Mouse (Mus musculus): ENCODE data around the gene Marc2.

The Marc2 gene

DNA sequence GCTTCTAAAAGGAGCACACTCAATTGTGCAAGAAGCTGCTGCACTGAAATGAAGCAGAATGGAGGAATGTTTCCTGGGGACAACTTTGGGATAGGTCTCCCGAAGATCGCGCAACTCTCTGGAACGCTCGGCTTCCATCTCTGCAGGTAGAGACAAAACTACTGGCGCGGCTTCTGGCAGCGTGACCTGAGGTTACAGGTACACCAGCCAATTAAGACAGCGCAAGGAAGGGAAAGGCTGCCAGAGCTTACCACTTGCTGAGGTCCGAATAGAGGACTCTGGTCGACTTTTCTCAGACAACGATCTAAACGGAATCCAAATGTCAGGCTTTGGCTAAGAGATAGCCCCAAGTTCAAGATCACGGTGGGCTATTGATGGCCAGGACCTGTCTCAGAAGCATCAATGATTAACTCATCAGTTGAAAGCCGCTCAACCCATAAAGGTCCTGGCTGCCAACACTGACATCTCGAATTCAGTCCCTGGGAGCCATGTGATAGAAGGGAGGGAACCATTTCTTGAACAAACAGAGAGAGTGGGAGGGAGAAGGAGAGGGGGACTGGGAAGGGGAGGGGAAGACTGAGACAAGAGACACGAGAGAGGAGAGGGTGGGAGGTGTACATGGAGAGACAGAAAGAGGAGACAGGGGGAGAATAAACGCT, at the start of gene Marc2:
Marc2 (minus strand) TSS at position 360 of the 659 bp plus-strand sequence.
- no peak for DNase-seq (ENCODE audit: low spot score)

DNA sequence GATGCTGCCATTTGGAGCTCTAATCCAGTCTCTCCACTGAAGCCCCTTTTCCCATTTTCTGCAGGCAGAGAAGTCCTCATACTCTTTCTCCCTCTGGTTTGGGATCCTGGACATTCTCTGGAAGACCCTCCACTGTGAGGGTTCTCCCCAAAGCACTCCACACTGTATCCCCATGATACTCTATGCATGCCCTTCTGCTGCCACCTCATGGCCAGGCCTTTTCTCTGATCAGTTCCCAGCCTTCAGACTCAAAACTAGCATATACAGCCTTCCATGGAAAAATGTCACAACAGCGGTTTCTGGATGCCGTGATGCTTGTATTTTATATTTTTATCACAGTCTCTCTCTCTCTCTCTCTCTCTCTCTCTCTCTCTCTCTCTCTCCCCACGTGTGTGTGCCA, 45.7 kb upstream of the Marc2 start:
- DNase-seq (ENCODE audit: low spot score), result no peak

DNA sequence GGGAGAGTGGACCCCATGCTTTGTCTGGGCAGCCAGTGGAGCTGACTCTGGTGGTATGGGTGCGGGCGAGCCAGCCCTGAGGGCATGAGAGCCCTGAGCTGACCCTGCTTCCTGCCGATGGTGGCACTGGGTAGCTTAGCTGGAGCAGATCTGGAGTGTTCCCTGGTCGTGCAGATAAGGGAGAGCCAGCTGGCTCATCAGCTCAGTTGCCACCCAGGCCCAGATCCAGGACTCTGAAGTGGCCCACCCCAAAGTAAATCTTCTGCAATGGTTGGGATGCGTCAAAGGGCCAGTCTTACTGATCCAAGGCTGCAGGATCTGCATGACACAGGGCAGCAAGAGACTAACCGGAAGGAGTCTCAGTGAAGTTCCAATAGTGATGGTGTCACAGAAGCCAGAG, 43.2 kb upstream of the Marc2 start:
- DNase-seq (ENCODE audit: low spot score), result no peak

DNA sequence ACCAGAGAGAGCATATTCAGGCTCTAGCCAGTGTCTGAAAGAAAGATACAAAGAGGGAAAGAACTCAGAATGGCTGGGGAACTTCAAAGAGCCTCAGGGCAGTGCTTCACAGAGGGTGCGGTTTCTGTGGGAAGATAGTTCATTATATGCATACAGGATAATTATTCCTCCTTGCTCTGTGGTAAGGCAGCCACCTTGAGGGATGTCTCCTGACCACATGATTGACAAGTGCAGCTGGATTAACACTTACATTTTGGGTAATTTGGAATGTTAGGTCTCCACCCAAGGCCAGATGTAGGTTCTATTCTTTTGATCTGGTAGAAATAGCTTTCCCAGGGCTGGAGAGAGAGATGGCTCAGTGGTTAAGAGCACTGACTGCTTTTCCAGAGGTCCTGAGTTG, 39.9 kb upstream of the Marc2 start:
- no peak for DNase-seq (ENCODE audit: low spot score)

DNA sequence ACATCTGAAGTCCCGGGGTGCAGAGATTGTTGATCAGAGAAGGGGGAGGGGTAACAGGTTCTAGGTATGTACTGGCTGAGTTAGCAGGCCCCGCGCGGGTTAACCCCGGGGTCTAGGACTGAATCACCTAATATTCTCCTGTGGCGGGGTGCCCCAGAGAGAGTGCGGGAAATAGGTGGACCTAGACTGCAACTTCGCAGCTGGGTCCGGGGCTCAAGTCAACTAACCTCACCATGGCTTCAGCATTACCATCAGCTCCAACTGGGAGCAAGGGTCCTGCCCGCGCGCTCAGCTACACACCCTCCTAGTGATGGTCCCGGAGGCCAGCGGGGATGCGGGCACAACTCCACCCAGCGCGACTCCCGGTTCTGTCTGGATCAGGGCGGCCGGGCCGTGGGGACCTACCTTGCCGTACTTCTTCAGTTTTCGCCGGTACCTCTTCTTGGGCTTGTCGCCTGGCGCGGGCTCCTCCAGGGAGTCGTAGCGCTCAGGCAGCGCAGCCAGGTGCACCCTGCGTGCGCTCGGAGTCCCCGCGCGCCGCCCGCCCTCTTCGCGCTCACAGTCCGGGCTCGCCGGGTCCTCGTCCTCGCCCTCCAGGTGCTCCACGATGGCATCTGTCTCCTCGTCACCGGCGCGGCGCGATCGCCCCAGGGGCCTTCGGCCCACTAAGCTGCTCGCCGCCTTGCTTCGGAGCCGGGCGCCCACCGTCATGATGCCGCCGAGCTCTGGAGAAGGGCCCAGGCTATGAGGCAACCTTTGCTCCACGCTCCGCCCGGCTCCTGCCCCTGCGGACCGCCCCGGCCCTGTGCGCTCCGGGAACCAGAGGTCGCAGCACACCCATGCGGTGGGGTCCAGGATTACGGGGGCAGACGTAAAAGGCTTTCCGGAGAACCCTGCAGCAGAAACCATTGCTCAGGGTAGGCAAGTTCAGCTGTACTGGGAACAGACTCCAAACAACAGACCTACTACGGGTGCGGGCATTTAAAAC, 36.3 kb upstream of the Marc2 start, which contains the start of gene C130074G19Rik:
C130074G19Rik (minus strand) TSS at position 938 of the 988 bp plus-strand sequence.
- DNase-seq (ENCODE audit: low spot score), result peak; percentile 85

DNA sequence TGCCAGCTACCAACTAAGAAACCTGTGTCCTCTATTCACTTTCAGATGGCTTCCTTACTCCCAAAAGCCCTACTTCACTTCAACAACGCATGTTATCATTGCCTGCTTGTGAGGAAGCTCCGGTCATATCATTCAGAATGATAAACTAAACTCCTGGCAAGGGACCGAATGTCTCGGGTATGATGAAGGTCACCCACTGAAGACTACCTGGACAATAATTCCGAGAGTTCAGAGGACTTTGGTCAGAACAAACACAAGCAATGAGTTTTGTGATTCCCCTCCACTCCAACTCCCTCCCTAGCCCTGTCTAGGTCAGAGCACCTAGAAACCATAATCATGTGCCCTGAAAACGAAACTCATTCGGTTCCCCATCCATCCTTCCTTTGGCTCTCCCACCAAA, 35.6 kb upstream of the Marc2 start:
- no peak for DNase-seq (ENCODE audit: low spot score)

DNA sequence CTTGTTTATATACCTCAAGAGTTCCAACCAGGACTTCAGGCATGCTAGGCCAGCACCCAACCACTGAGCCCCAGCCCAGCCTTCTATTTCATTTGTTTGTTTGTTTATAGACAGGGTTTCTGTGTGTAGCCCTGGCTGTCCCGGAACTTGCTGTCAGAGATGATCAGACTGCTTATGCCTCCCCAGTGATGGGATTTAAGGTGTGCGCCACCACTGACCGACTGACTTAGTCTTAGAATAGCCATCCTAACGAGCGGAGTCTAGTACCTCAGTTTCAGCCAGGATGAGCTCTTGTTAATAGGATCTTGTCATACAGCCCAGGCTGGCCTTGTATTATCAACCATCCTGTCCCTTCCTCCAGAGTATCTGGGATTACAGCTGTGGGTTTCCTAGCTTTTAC, 35.0 kb upstream of the Marc2 start:
- DNase-seq (ENCODE audit: low spot score), result no peak

DNA sequence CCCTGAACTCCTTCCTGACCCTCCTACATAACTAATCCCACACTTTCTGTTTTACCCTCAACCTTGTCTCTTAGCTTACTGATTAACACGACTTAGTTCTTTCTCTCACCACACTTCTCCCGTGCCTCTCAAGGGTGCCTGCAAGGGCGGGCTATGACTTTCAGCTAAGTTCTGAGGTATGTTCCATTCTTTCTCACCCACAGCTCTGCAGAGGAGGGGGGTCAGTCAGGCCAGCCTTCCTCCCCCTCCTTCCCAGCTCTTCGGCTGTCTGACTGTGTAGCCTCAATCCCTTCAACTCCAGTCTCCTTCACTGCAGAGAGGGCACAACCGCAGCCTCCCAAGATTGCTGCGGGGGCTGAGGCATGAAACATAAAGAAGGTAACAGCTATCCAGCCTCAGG, 32.6 kb upstream of the Marc2 start:
- no peak for DNase-seq (ENCODE audit: low spot score)

DNA sequence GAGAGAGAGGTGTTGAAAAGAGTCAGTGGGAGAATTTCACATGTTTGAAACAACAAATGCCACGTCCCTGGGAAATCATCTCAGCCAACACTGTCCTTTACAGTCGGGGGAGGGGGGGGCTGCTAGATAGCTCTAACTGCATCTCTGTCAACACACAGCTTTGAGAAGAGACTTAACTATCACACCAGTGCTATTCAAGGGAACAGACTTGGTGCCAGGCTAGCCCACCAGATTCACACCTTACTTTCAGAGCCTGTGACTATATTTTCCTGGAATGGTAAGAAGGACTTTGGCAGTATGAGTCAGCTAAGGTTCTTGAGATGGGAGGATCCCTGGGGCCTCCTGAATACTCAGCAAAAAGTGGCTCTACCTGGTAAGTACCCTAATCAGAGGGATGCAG, 31.1 kb upstream of the Marc2 start:
- no peak for DNase-seq (ENCODE audit: low spot score)

DNA sequence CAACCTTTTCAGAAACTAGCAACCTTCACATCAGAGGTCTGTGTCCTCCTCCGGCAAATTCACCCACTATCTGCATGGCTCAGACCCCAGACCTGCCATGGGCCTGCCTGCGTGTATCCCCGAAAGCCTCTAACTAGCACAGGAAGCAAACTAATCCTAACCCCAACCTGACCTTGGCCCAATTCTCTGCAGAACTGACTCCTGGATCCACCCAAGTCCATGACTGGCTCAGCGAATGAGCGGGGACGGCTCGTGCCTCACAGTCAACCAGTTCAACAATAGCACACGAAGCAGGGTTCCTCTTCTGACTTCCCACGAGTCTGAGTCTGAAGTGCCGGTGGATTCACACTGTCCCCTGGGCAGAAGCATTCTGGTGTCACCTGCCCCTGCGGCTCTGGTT, 27.7 kb upstream of the Marc2 start:
- no peak for DNase-seq (ENCODE audit: low spot score)

DNA sequence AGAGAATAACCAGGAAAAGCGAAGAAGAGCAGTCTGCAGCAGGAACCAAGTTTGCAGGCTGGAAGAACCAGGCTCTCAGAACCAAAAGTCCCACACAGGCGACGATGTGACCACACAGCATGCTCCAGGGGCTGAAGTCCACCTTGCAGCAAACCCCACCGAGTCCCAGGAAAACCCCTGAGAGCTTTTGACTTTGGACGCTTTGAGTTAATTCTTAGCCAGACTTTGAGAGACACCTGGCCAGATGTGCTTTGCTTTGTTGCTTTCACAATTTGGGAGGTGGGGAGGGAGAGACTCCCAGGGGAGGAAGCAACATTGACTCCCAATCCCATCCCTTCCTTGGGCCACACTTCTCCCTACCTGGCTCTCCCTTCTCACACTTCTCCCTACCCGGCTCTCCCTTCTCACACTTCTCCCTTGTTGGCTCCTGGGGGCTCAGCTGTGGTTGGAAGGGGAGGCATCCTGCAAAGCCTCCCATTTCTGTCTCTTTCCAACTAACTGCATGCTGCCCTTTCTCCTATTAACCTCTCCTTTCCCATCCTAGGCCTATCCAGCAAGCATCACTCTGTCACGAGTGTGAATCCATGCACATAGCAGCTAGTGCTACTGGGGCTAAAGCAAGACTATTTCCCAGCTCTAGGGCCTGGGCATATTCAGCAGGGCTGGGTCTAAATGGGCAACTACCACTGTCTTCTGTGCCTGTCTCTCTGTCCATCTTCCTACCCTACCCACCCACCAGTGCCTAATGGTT, 26.0 kb upstream of the Marc2 start:
- no peak for DNase-seq (ENCODE audit: low spot score)

DNA sequence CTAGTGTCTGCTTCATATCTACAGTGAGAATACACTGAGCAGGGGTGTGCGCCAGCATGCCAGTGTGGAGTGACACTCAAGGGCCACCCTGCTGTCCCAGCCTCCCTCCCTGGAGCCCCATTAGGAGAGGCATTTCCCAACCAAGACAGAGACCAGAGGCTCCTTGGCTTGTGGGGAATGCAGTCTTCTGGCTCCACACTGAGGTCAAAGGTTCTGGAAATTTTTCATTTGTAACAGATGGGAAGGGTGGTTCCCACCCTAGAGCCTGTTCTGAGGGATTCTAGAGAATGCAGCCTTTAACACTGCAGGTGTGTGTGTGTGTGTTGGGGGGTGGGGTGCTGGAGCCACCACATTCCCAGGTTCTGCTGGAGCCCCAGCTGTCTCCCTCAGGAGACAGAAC, 25.3 kb upstream of the Marc2 start:
- DNase-seq (ENCODE audit: low spot score), result no peak

DNA sequence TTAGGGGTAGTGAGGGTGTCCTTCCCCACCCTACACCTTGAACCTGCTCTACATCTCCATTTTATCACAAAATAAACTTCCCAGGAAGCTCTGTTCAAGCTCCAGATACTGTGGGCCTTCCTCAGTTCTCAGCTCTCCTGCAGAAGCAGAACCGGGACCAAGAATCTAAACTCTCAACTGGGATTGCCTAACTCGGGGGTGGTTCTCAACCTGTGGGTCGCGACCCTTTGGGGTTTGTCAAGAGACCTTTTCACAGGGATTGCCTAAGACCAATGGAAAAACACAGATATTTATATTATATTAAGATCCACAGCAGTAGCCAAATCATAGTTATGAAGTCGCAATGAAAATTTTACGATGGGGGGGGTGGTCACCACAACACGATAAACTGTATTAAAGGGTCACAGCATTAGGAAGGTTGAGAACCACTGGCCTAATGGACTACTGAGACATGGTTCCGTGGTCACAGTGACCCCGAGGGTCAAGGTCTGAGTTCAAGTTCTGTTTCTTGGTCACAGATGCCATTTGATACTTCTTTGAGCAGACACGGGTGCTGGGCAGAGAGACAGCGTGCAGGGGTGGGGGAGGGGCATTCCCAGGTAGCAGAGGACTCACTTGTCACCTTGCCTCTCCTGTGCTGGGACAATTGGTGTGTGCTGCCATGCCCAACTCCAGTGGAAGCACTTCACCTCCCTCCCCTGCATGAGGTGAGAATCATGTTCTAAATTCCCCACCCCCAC, 24.6 kb upstream of the Marc2 start:
- DNase-seq (ENCODE audit: low spot score), result no peak

DNA sequence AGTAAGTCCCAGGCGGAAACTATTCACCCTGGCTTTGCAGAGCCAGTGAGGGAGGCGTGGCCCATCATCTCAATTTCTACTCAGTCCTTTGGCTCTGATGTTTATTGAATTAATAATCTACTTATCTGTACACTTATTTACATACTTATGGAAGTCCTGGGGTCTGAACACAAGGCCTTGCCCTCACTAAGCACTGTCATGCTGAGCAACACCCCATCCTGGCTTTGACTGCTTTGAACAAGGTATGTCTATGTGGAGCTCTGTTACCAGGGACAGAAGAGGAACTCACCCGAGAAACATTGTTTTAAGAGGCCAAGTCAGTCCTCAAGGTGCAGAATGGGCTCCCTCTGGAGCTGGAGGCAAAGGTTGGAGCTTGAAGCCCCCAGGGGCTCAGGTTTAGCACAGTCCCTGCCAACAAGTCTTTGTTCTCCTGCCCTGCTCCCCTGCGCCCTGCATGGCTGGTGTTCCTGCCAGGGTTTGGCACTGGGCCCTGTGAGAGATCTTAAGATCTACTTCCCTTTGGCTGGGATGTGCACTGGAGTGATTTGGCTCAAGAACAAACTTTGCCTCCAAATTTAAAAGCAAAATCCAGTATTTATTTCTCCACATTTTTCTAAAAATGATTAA, 23.8 kb upstream of the Marc2 start:
- peak; percentile 75 for DNase-seq (ENCODE audit: low spot score)

DNA sequence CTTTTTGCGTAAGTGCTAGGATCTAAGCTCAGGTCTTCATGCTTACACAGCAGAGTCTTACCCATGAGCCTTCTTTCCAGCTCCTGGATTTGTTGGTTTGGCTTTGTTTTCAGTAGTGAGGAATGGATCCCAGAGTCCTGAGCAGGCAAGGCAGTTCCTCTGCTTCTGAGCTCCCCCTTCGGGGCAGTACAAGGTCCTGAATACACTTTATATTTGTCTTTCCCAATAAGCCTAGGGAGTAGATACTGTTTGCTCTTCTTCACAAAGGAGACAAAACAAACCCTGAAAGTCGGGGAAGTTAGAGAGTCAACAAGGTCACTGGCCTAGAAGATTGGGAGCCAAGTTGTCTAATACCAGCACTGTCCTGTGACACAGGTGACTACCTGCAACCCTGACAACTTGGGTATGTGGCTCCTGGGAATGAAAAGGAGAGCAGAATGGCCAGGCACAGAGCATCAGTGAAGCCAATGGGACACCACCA, 21.4 kb upstream of the Marc2 start:
- DNase-seq (ENCODE audit: low spot score), result no peak

DNA sequence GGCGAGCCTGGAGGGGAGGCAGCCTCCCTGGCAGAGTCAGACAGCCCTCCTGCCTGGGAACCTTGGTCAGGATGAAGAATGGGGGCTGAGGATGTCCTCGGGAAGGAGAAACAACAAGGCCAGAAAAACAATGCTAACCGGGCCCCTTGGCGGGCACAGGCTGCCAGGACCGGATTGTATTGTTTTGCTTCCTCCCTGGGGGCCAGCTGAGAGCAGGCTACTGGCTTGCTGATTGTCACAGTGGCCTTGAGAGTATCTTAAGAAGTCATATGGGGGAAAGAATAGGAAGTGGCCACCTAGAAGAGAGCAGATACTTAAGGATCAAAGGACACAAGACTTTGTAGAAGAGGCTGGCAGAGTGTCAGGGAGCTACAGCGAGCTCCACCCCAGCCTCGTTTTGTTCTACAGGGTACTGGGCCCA, 18.1 kb upstream of the Marc2 start:
- peak; percentile 58 for DNase-seq (ENCODE audit: low spot score)

DNA sequence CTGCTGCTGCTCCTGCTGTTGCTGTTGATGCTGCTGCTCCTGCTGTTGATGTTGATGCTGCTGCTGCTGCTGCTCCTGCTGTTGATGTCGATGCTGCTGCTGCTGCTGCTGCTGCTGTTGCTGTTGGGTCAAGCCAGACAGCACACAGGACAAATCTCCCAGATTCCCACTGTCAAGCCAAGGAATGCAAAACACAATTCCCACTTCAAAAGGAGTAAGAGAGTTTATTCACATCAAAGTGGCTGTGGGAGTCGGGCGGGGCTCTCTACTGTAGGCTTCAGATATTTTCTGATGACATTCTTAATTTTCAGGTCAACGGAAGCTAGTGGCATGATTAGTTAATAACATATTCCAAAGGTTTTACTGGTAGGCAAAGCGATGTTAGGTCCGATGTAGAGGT, 16.4 kb upstream of the Marc2 start:
- no peak for DNase-seq (ENCODE audit: low spot score)

DNA sequence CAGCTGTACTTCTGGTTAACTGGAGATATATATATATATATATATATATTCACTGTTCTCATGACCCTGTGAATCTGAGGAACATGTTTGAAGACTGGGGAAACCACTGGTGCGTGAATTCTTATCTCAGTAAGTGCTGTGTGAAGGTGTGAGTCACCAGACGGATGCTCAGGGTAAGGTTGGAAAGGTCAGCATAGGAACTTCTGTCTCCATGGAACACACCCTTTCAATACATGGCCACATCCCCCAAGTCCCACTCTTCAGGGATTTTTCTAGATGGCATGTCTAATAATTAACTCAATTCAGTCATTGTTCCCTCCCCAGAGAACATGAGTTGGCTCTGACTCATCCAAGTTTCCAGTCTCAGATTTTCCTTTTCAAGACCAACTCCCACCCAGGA, 15.3 kb upstream of the Marc2 start:
- no peak for DNase-seq (ENCODE audit: low spot score)

DNA sequence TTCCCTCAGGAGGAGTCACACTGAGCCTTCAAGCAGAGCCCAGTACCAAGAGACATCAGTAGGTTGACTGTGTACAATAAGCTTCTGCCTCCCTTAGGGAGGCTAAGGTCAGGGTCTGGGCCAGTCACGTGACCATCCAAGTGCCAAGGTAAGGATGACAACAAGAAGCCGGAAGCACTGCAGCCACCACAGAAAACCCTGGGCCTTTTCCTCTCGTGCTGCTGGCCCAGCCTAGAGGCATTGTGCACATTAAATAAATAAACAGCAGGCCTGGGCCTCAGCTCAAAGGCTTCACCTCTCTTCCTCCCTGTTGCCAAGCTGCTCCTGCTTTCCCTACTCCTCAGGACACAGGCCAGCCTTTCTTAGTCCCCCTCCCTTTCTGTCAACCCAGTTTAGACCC, 14.0 kb upstream of the Marc2 start:
- peak; percentile 60 for DNase-seq (ENCODE audit: low spot score)

DNA sequence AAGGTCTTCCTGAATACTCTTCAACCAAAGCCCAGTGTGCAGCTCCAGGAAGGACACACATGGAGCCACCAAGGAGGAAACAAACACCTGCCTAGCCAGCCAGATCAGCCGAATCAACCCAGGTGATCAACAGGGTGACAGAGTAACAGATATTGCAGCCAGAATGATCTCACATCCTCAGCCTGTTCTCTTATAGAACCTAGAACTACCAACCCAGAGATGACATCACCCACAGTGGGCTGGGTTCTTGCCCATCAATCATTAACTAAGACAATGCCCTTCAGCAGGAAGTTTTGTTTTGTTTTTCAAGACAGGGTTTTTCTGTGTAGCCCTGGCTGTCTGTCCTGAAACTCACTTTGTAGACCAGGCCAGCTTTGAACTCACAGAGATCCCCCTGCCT, 12.0 kb upstream of the Marc2 start:
- DNase-seq (ENCODE audit: low spot score), result peak; percentile 57

DNA sequence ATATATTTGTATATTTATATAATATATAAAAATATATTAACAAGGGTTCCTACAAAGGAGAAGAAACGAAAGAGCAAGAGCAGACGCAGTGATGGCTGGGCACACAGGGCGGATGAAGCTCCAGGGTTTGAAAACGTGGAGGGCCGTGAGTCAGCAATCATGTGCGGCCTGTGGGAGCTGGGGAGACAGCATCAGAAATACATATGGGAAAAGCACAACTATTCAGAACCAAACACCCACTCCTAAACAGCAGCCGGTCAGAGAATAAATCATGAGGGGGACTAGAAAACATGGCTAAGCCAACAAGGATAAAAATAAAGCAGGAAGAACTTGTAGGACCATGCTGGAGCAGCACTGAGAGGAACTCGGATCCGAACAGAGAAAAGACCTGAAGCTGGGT, 11.0 kb upstream of the Marc2 start:
- no peak for DNase-seq (ENCODE audit: low spot score)

Measured in lung, postnatal 25 days (tissue).